Mouse (Mus musculus) thymus, adult 2 months (tissue): ENCODE results near the gene Tbc1d14. TPM values are rescaled to one million over a fixed set of nuclear protein-coding genes. Genes with fewer than 3 reads are reported as not detected.
A peak's percentile ranks its signal among the peaks of the same experiment; 100 is the strongest.

ENCODE experiments used
- DNase-seq: peaks from one replicate; pipeline ENCODE4 v3.0.0; 2021
- H3K27ac ChIP-seq: fragments of 200-500 bp; 2 replicates; pipeline ENCODE4 v1.5.1; 2012; ENCODE audit warnings: low read length, control low read depth; ENCODE audit not compliant: control insufficient read depth, insufficient read depth
- H3K27me3 ChIP-seq: fragments of 200-500 bp; 2 replicates; pipeline ENCODE4 v1.6.1; 2012; ENCODE audit warnings: mild to moderate bottlenecking, low read length, moderate library complexity, mixed read lengths; ENCODE audit not compliant: control insufficient read depth, insufficient read depth
- H3K36me3 ChIP-seq: fragments of 200-500 bp; 2 replicates; pipeline ENCODE4 v1.6.1; 2012; ENCODE audit warnings: mild to moderate bottlenecking, low read length, moderate library complexity; ENCODE audit not compliant: control insufficient read depth, insufficient read depth
- H3K4me1 ChIP-seq: fragments of 200-500 bp; replicated peaks from 2 replicates; pipeline ENCODE4 v1.6.1; 2012; ENCODE audit warnings: low read length; ENCODE audit not compliant: control insufficient read depth, insufficient read depth
- H3K4me3 ChIP-seq: fragments of 200-500 bp; 2 replicates; pipeline ENCODE4 v1.5.1; 2012; ENCODE audit warnings: mild to moderate bottlenecking, low read length, control low read depth, moderate library complexity; ENCODE audit not compliant: control insufficient read depth, insufficient read depth
- CTCF ChIP-seq: fragments of 200-500 bp; IDR thresholded peaks from 2 replicates; pipeline ENCODE4 v1.5.1; 2012; ENCODE audit warnings: mild to moderate bottlenecking, control low read depth, low read length, moderate library complexity, borderline replicate concordance; ENCODE audit not compliant: control insufficient read depth, poor library complexity, insufficient read depth; ENCODE audit errors: extremely low read depth
- POLR2A ChIP-seq: fragments of 200-500 bp; IDR thresholded peaks from 2 replicates; pipeline ENCODE4 v1.6.1; 2012; ENCODE audit warnings: mild to moderate bottlenecking, low read length, control low read depth, moderate library complexity; ENCODE audit not compliant: control insufficient read depth, poor library complexity, insufficient read depth; ENCODE audit errors: extremely low read depth
- WGBS: fragments of 180-500 bp; shearing (Covaris S2); methylation state at CpG from one replicate; pipeline ENCODE4 v1.1.7; 2018; 5-methylcytosine and 5-hydroxymethylcytosine counted together
- polyA plus RNA-seq: library from polyadenylated mRNA; depleted of rRNA; stranded (reverse); fragments of >200 nt; gene quantifications from 2 replicates; pipeline ENCODE4 v1.2.3, GENCODE M21; 2012

Gene Tbc1d14
- polyA plus RNA-seq, 1 experiment, result 48.6 TPM

GRCm38 (mm10) chr5:36581259-36581923 lies 11.7 kb downstream of the Tbc1d14 start:
- H3K27me3 ChIP-seq, result no peaks in the 10 kb centered on the region
- H3K27ac ChIP-seq, result no peak overlapping the region
- WGBS, result 3% methylated on average over 39 of the region's 40 CpGs
- peak overlapping the region; percentile 69 for H3K4me3 ChIP-seq
- peaks cover 17% of the 10 kb centered on the region for H3K4me1 ChIP-seq
- no peaks in the 10 kb centered on the region for H3K36me3 ChIP-seq
- no peak for DNase-seq
- TF ChIP-seq POLR2A (no peak), CTCF (no peak)

GRCm38 (mm10) chr5:36579967-36580366 lies 13.1 kb downstream of the Tbc1d14 start:
- 89% methylated on average over 7 of the region's 7 CpGs for WGBS
- TF ChIP-seq CTCF, result no peak
- no peak overlapping the region for H3K4me3 ChIP-seq

DNA sequence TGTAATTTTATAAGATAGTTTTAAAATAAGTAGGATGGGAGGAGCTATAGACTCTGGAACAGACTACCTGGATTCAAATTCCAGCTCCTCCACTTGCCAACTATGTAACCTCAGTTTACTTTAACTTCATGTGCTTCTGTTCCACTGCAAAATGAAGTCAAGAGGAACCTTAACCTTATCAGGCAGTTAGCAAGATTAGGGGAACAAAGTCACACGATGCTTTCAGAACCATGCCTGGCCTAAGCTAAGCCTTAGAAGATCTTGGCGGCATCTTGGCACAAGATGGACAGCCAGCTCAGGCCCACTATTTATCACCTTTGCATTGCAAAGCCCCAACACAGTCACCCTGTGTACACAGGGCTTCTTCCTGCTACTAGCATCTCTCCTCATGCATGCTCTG lies 14.1 kb downstream of the Tbc1d14 start:
- WGBS, result 95% methylated on average over 2 of the region's 2 CpGs

More at GRCm38 (mm10) chr5:36579967-36580366, 13.1 kb downstream of the Tbc1d14 start:
- Histone ChIP-seq H3K36me3 (no peaks in the 10 kb centered on the region), H3K27ac (no peak overlapping the region), H3K4me1 (peaks cover 22% of the 10 kb centered on the region), H3K27me3 (no peaks in the 10 kb centered on the region)
- no peak for DNase-seq

DNA sequence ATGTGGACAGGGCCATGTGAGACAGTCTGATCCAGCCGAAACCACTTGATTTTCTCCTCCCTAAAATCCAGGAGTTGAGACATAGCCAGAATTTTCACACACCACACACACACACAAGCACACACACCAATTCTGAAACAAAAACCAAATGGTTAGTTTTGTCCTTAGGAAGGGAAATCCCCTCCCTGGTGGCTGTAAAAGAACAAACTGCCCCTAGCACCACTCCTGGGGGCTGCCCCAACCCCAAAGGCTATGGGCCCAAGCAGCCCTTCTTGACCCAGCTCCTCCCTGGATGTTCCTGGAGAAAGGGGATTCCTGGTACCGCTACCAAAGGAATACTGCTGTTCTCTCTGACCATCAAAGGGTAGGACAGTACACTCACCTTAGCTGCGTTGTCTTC lies 16.6 kb downstream of the Tbc1d14 start:
- no peak for TF ChIP-seq POLR2A
- TF ChIP-seq CTCF, result no peak
- no peak overlapping the region for H3K27ac ChIP-seq
- peaks cover 41% of the 10 kb centered on the region for H3K4me1 ChIP-seq
- H3K4me3 ChIP-seq, result no peak overlapping the region
- no peaks in the 10 kb centered on the region for H3K36me3 ChIP-seq
- DNase-seq, result no peak
- no peaks in the 10 kb centered on the region for H3K27me3 ChIP-seq
- WGBS, result 96% methylated on average over 3 of the region's 3 CpGs

More for the DNA sequence above, 14.1 kb downstream of the Tbc1d14 start:
- Histone ChIP-seq H3K27me3 (no peaks in the 10 kb centered on the region), H3K4me3 (no peak overlapping the region), H3K4me1 (peaks cover 31% of the 10 kb centered on the region), H3K36me3 (no peaks in the 10 kb centered on the region), H3K27ac (no peak overlapping the region)
- no peak for DNase-seq
- no peak for TF ChIP-seq POLR2A
- no peak for TF ChIP-seq CTCF

DNA sequence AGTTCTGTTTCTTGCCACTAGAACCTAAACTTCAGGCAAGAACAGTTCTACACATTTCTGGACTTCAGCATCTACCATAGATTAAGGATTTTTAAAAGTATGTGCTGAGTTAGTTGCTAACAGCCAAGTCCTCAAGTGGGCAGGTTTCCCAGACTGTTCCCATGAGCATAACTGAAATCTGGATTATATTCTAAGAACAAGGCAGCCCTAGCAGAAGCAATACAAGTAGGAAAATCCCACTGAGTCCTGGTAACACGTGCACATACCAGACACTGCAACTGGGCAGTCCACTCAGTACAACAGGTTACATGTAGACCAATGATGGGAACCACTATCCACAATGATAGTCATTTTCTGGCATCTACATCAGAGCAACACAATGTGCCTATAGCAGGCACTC lies 17.3 kb downstream of the Tbc1d14 start:
- Histone ChIP-seq H3K27me3 (no peaks in the 10 kb centered on the region), H3K27ac (no peak overlapping the region), H3K36me3 (0 out of 2 replicates have a peak, but pooled peaks cover 7% of the 10 kb centered on the region), H3K4me1 (peaks cover 41% of the 10 kb centered on the region), H3K4me3 (no peak overlapping the region)
- DNase-seq, result no peak
- TF ChIP-seq CTCF, result no peak
- no peak for TF ChIP-seq POLR2A
- 89% methylated on average over 1 of the region's 1 CpGs for WGBS

GRCm38 (mm10) chr5:36575227-36575626 lies 17.8 kb downstream of the Tbc1d14 start:
- H3K27ac ChIP-seq, result no peak overlapping the region
- TF ChIP-seq POLR2A, result no peak
- no peak for TF ChIP-seq CTCF
- DNase-seq, result no peak
- no peaks in the 10 kb centered on the region for H3K27me3 ChIP-seq
- 0 out of 2 replicates have a peak, but pooled peaks cover 7% of the 10 kb centered on the region for H3K36me3 ChIP-seq
- H3K4me3 ChIP-seq, result no peak overlapping the region
- 91% methylated on average over 3 of the region's 3 CpGs for WGBS
- H3K4me1 ChIP-seq, result peaks cover 40% of the 10 kb centered on the region

GRCm38 (mm10) chr5:36574147-36574870 lies 18.8 kb downstream of the Tbc1d14 start:
- Histone ChIP-seq H3K27ac (peak overlapping the region; percentile 95), H3K4me1 (peaks cover 38% of the 10 kb centered on the region), H3K4me3 (no peak overlapping the region), H3K27me3 (no peaks in the 10 kb centered on the region), H3K36me3 (0 out of 2 replicates have a peak, but pooled peaks cover 7% of the 10 kb centered on the region)
- WGBS, result 37% methylated on average over 8 of the region's 8 CpGs
- TF ChIP-seq POLR2A, result no peak
- peak; percentile 44 for DNase-seq
